Mouse (Mus musculus) cerebellum, adult 2 months (tissue): ENCODE measurements around the gene Wdr95.

Source experiments
- CTCF ChIP-seq: fragments of 200-500 bp; IDR thresholded peaks from 2 replicates; pipeline ENCODE4 v1.5.1; 2011; ENCODE audit warnings: low read depth, mild to moderate bottlenecking, control low read depth, low read length, moderate library complexity, borderline replicate concordance; ENCODE audit not compliant: insufficient read depth
- POLR2A ChIP-seq: fragments of 200-500 bp; IDR thresholded peaks from 2 replicates; pipeline ENCODE4 v1.6.1; 2011; ENCODE audit warnings: low read length, control low read depth, borderline replicate concordance; ENCODE audit not compliant: insufficient read depth

DNA sequence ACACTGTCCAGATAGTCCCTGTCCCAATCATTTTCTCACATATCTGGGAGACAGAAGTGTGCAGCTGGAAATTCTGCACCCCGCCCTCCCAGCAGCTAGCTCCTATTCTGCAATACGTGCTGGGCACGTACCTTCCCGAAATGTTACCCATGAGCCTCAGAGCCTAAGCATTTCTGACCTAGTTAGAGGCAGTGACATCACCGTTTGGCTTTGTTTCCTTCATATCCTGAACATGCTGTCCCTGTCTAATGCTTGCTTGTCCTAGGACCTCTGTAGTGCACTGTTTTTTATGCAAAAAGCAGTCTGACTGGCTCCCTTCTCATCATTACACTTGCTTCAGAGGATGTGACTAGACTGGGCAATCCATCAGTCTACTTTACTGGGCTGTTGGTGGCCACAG lies 38.5 kb downstream of the Wdr95 start:
- no peak for TF ChIP-seq CTCF
- TF ChIP-seq POLR2A = no peak
